Comparison of ENCODE assay signal across 10 mouse cellular contexts in the genomic region with DNA sequence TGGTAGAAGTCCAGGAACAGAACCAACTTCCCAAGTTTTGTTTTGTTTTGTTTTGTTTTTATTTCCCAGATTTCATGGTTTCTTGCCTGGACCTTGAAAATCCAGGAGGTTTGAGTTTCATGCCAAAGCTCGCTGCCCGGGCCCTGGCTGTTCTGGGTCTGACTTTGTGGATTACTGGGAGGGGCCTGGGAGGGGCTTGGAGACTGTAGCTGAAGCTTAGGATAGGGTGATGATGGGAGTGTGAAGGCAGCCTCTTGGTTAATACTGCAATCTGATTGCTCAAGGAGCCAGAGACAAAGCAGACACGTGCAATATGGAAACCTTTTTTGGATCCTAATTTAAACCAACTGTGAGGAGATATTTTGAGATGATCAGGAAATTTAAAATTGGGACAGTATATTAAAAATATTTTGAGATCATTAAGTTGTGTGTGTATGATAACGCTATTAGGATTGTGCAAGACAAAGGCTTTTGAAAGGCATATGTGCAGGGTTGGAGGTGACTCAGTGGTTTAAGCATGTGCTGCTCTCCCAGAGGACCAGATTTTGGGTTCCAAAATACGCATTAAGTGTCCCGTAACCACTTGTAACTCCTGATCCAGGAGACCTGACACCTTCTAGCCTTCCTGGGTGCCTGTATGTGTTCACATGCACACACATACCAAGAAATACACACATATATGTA.
DNase-seq lines count a peak whose midpoint lies in the region; ATAC-seq and TF ChIP-seq lines count a peak whose summit lies in the region.
"Had no signal": no experiment of that assay in that cellular context is flagged by ENCODE, and none has a peak within 500 bp of the region (broad histone marks: within the 10 kb centered on the region; RNA-seq: fewer than 3 reads in every experiment).

No protein-coding gene starts in this region.

- no peak for ATAC-seq in lung, embryonic 14.5 days (ENCODE audit: insufficient read depth)
- no peak for ATAC-seq in heart, embryonic 14.5 days (ENCODE audit: insufficient number of reproducible peaks, insufficient read depth, low FRiP score, low read depth)
- ATAC-seq in stomach, postnatal 0 days (ENCODE audit: low FRiP score, low TSS enrichment), result peak; percentile 64; the same call in 1 of the 2 replicates
- ATAC-seq in frontal cortex, adult (ENCODE audit: low TSS enrichment), result no peak

- H3K27ac ChIP-seq in lung, embryonic 14.5 days (ENCODE audit: low read depth), result no peak overlapping the region
- H3K27ac ChIP-seq in bone marrow, adult 2 months (ENCODE audit: control insufficient read depth, insufficient read depth, low read depth, low read length, poor library complexity), result peak overlapping the region; percentile 52
- H3K27ac ChIP-seq in heart, embryonic 14.5 days (replicated peaks in 1 of 2; ENCODE audit: control insufficient read depth in 1 of 2, insufficient read depth in 1 of 2, low read depth in 2 of 2, low read length in 2 of 2), result no peak overlapping the region
- H3K27ac ChIP-seq in stomach, postnatal 0 days (replicated peaks), result peak overlapping the region; percentile 63; the same call in 1 of the 2 replicates
- H3K27ac ChIP-seq: limb, embryonic 12.5 days had no signal

- TF ChIP-seq EP300 in stomach, postnatal 0 days (optimal IDR thresholded peaks at IDR 0.05), result no peak

- no peak for TF ChIP-seq CTCF in lung, embryonic 14.5 days (IDR thresholded peaks at IDR 0.05; ENCODE audit: low read depth)
- no peak for TF ChIP-seq CTCF in lung, adult 2 months (IDR thresholded peaks at IDR 0.05; ENCODE audit: insufficient read depth, low read length)
- TF ChIP-seq CTCF in bone marrow, adult 2 months (IDR thresholded peaks at IDR 0.05; ENCODE audit: control insufficient read depth, insufficient read depth, low read length), result no peak
- no peak for TF ChIP-seq CTCF in stomach, postnatal 0 days (IDR thresholded peaks at IDR 0.05; ENCODE audit: low read depth)

- no peak overlapping the region for H3K4me3 ChIP-seq in lung, embryonic 14.5 days (ENCODE audit: low read depth, low read length)
- H3K4me3 ChIP-seq in lung, adult 2 months (replicated peaks; ENCODE audit: extremely low read depth, low read depth, low read length), result no peak overlapping the region
- no peak overlapping the region for H3K4me3 ChIP-seq in bone marrow, adult 2 months (replicated peaks; ENCODE audit: control insufficient read depth, low read depth, low read length)
- no peak overlapping the region for H3K4me3 ChIP-seq in heart, embryonic 14.5 days (ENCODE audit: control insufficient read depth in 1 of 2, insufficient read depth in 1 of 2, low read depth in 1 of 2, low read length in 2 of 2)
- H3K4me3 ChIP-seq in stomach, postnatal 0 days (ENCODE audit: low read depth, low read length), result no peak overlapping the region
- H3K4me3 ChIP-seq: limb, embryonic 12.5 days had no signal

- TF ChIP-seq POLR2A in lung, adult 2 months (IDR thresholded peaks at IDR 0.05; ENCODE audit: borderline replicate concordance, extremely low read depth, low read depth, low read length), result no peak
- no peak for TF ChIP-seq POLR2A in bone marrow, adult 2 months (IDR thresholded peaks at IDR 0.05; ENCODE audit: borderline replicate concordance, control insufficient read depth, low read depth, low read length)

- H3K4me1 ChIP-seq in lung, embryonic 14.5 days (ENCODE audit: insufficient read depth), result 0 out of 2 replicates have a peak, but pooled peaks cover 4% of the 10 kb centered on the region
- no peaks in the 10 kb centered on the region for H3K4me1 ChIP-seq in lung, adult 2 months (ENCODE audit: control insufficient read depth, insufficient read depth, low read length)
- H3K4me1 ChIP-seq in bone marrow, adult 2 months (ENCODE audit: control insufficient read depth, insufficient read depth, low read length), result peaks cover 3% of the 10 kb centered on the region; the same call in 1 of the 2 replicates
- peaks cover 18 to 32% of the 10 kb centered on the region in 2 experiments for H3K4me1 ChIP-seq in heart, embryonic 14.5 days (ENCODE audit: control insufficient read depth in 2 of 2, insufficient read depth in 2 of 2, low read length in 2 of 2)
- no peaks in the 10 kb centered on the region for H3K4me1 ChIP-seq in stomach, postnatal 0 days (replicated peaks; ENCODE audit: control insufficient read depth, insufficient read depth)

- no peaks in the 10 kb centered on the region for H3K27me3 ChIP-seq in lung, embryonic 14.5 days (ENCODE audit: insufficient read depth, low read length)
- H3K27me3 ChIP-seq in heart, embryonic 14.5 days (ENCODE audit: control insufficient read depth, insufficient read depth, low read length), result no peaks in the 10 kb centered on the region
- H3K27me3 ChIP-seq in stomach, postnatal 0 days (ENCODE audit: control insufficient read depth, insufficient read depth, low read length), result no peaks in the 10 kb centered on the region
- H3K27me3 ChIP-seq: limb, embryonic 12.5 days had no signal

- no peak overlapping the region for H3K4me2 ChIP-seq in lung, embryonic 14.5 days
- peak overlapping the region; percentile 3; the same call in 1 of the 2 replicates for H3K4me2 ChIP-seq in heart, embryonic 14.5 days (ENCODE audit: low read length)
- H3K4me2 ChIP-seq in stomach, postnatal 0 days (replicated peaks; ENCODE audit: low read depth), result no peak overlapping the region
- H3K4me2 ChIP-seq: limb, embryonic 12.5 days had no signal

- H3K9ac ChIP-seq in lung, embryonic 14.5 days, result no peak overlapping the region
- no peak overlapping the region for H3K9ac ChIP-seq in heart, embryonic 14.5 days (ENCODE audit: low read length)
- H3K9ac ChIP-seq in stomach, postnatal 0 days (ENCODE audit: low read length), result no peak overlapping the region
- H3K9ac ChIP-seq: limb, embryonic 12.5 days had no signal

- no peaks in the 10 kb centered on the region for H3K9me3 ChIP-seq in lung, embryonic 14.5 days (ENCODE audit: low read depth, low read length)
- H3K9me3 ChIP-seq in heart, embryonic 14.5 days (ENCODE audit: control insufficient read depth, low read length), result peaks cover 2% of the 10 kb centered on the region; the same call in 1 of the 2 replicates
- H3K9me3 ChIP-seq in stomach, postnatal 0 days (ENCODE audit: control insufficient read depth, low read length), result no peaks in the 10 kb centered on the region

- peak; percentile 36 for DNase-seq in lung, embryonic 14.5 days
- DNase-seq in lung, adult 2 months, result no peak
- no peak for DNase-seq in stomach, postnatal 0 days (ENCODE audit: low spot score)
- DNase-seq in cerebellum, adult 8-10 months, result no peak
- no peak for DNase-seq in right cerebral cortex, postnatal 10 days (ENCODE audit: low spot score in 2 of 2)
- DNase-seq: cerebellum, adult 9-11 months had no signal

- 61% methylated on average over 6 of the region's 6 CpGs for WGBS in lung, embryonic 14.5 days
- WGBS in lung, adult 2 months, result 49% methylated on average over 6 of the region's 6 CpGs
- WGBS in bone marrow, adult 2 months, result 46% methylated on average over 6 of the region's 6 CpGs
- 44% methylated on average over 6 of the region's 6 CpGs for WGBS in heart, embryonic 14.5 days
- 52% methylated on average over 6 of the region's 6 CpGs for WGBS in stomach, postnatal 0 days

- H3K36me3 ChIP-seq in lung, embryonic 14.5 days (ENCODE audit: insufficient read depth), result no peaks in the 10 kb centered on the region
- H3K36me3 ChIP-seq in heart, embryonic 14.5 days (ENCODE audit: control insufficient read depth, insufficient read depth, low read length), result no peaks in the 10 kb centered on the region
- H3K36me3 ChIP-seq in stomach, postnatal 0 days (ENCODE audit: control insufficient read depth, insufficient read depth, low read length), result no peaks in the 10 kb centered on the region
- H3K36me3 ChIP-seq: limb, embryonic 12.5 days had no signal

Comparison
In these comparisons a context has a peak if more than half of its experiments do, and no peak if none do; other contexts are left out.
1. H3K27ac ChIP-seq: peak in bone marrow, adult 2 months (single experiment) and stomach, postnatal 0 days (single experiment); none in lung, embryonic 14.5 days (single experiment) and heart, embryonic 14.5 days (0 of 2).